Mouse (Mus musculus) myocyte (in vitro differentiated cells): Measurements from ENCODE around the gene Ttyh2. TPM values are rescaled to one million over a fixed set of nuclear protein-coding genes. Genes with fewer than 3 reads are reported as not detected.

Source experiments
- H3K27me3 ChIP-seq: one replicate; pipeline ENCODE4 v1.6.1; 2011; ENCODE audit not compliant: control insufficient read depth, insufficient read depth, insufficient read length
- H3K36me3 ChIP-seq: one replicate; pipeline ENCODE4 v1.6.1; 2011; ENCODE audit not compliant: control insufficient read depth, insufficient read depth
- H3K4me2 ChIP-seq: one replicate; pipeline ENCODE4 v1.6.1; 2011; ENCODE audit warnings: low read depth, control low read depth
- H3K4me3 ChIP-seq: one replicate; pipeline ENCODE4 v1.5.1; 2011; ENCODE audit warnings: mild to moderate bottlenecking, control low read depth, moderate library complexity
- H3K79me2 ChIP-seq: one replicate; pipeline ENCODE4 v1.6.1; 2011; ENCODE audit not compliant: control insufficient read depth, insufficient read depth
- H3ac ChIP-seq: one replicate; pipeline ENCODE4 v1.6.1; 2011; ENCODE audit not compliant: control insufficient read depth, insufficient read length
- CEBPB ChIP-seq: IDR thresholded peaks from 2 replicates; pipeline ENCODE4 v1.6.1; 2011; ENCODE audit warnings: mild to moderate bottlenecking, moderate library complexity; ENCODE audit not compliant: poor library complexity, insufficient read depth, severe bottlenecking
- E2F4 ChIP-seq: IDR thresholded peaks from one replicate; pipeline ENCODE4 v1.6.1; 2011; ENCODE audit warnings: mild to moderate bottlenecking, control low read depth, moderate library complexity; ENCODE audit not compliant: insufficient read depth
- MAX ChIP-seq: IDR thresholded peaks from one replicate; pipeline ENCODE4 v1.6.1; 2011; ENCODE audit warnings: low read depth, mild to moderate bottlenecking, control low read depth
- MYOD1 ChIP-seq, 3 experiments: IDR thresholded peaks; one replicate each; pipeline ENCODE4 v1.6.1; 2011; ENCODE audit warnings: control low read depth in 2 of 3, low read depth in 2 of 3, mild to moderate bottlenecking in 2 of 3, moderate library complexity in 1 of 3; ENCODE audit not compliant: insufficient read length in 2 of 3, control insufficient read depth in 1 of 3
- MYOG ChIP-seq, 3 experiments: IDR thresholded peaks; one replicate each; pipeline ENCODE4 v1.6.1; 2011; ENCODE audit warnings: control low read depth in 2 of 3, low read depth in 2 of 3, mild to moderate bottlenecking in 2 of 3; ENCODE audit not compliant: insufficient read length in 2 of 3, control insufficient read depth in 1 of 3, insufficient read depth in 1 of 3
- POLR2A ChIP-seq: IDR thresholded peaks from one replicate; pipeline ENCODE4 v1.6.1; 2011; ENCODE audit warnings: low read depth, mild to moderate bottlenecking, control low read depth, moderate library complexity; ENCODE audit not compliant: insufficient read length
- POLR2AphosphoS2 ChIP-seq: IDR thresholded peaks from one replicate; pipeline ENCODE4 v1.6.1; 2011; ENCODE audit warnings: low read depth, control low read depth; ENCODE audit not compliant: insufficient read length
- REST ChIP-seq: IDR thresholded peaks from one replicate; pipeline ENCODE4 v1.6.1; 2011; ENCODE audit warnings: mild to moderate bottlenecking, control low read depth, moderate library complexity; ENCODE audit not compliant: insufficient read depth, insufficient read length
- SRF ChIP-seq: IDR thresholded peaks from one replicate; pipeline ENCODE4 v1.6.1; 2011; ENCODE audit warnings: low read depth; ENCODE audit not compliant: control insufficient read depth, insufficient read length
- TCF12 ChIP-seq: IDR thresholded peaks from one replicate; pipeline ENCODE4 v1.6.1; 2011; ENCODE audit warnings: mild to moderate bottlenecking, control low read depth; ENCODE audit not compliant: poor library complexity, insufficient read depth, severe bottlenecking
- TCF3 ChIP-seq: IDR thresholded peaks from one replicate; pipeline ENCODE4 v1.6.1; 2011; ENCODE audit warnings: low read depth, control low read depth; ENCODE audit not compliant: insufficient read length
- USF1 ChIP-seq: IDR thresholded peaks from one replicate; pipeline ENCODE4 v1.6.1; 2011; ENCODE audit warnings: low read depth, mild to moderate bottlenecking, control low read depth, moderate library complexity
- polyA plus RNA-seq: library from polyadenylated mRNA; unstranded; fragments of >200 nt; fragmentation: generic; extraction: Trizol; gene quantifications from one replicate; pipeline ENCODE4 v1.2.1, GENCODE M21; 2012; ENCODE audit warnings: missing spikeins

The Ttyh2 gene
- polyA plus RNA-seq, 1 experiment, result 40.6 TPM

- H3ac ChIP-seq, result no peak overlapping the region
- no peak overlapping the region for H3K4me3 ChIP-seq
- no peak overlapping the region for H3K4me2 ChIP-seq
- no peak for TF ChIP-seq MYOG (IDR thresholded peaks at IDR 0.05; ENCODE audit: control insufficient read depth in 1 of 3, insufficient read depth in 1 of 3, insufficient read length in 2 of 3, low read depth in 2 of 3)
- no peak for TF ChIP-seq TCF3
- no peak for TF ChIP-seq REST
- no peak for TF ChIP-seq E2F4
- TF ChIP-seq CEBPB, result no peak
- TF ChIP-seq USF1, result no peak
- no peak for TF ChIP-seq POLR2A
- H3K79me2 ChIP-seq, result no peaks in the 10 kb centered on the region
- H3K27me3 ChIP-seq, result peaks cover 15% of the 10 kb centered on the region
- H3K36me3 ChIP-seq, result no peaks in the 10 kb centered on the region
These were observed 43.0 kb upstream of the Ttyh2 start for GRCm38 (mm10) chr11:114632266-114632665.

- H3K4me3 ChIP-seq, result no peak overlapping the region
- H3K27me3 ChIP-seq, result peaks cover 38% of the 10 kb centered on the region
- no peaks in the 10 kb centered on the region for H3K36me3 ChIP-seq
- H3K79me2 ChIP-seq, result no peaks in the 10 kb centered on the region
- TF ChIP-seq TCF12, result no peak
- no peak for TF ChIP-seq POLR2AphosphoS2
- TF ChIP-seq SRF, result no peak
- TF ChIP-seq REST, result no peak
- no peak for TF ChIP-seq USF1
- no peak for TF ChIP-seq TCF3
- no peak for TF ChIP-seq E2F4
- TF ChIP-seq POLR2A, result no peak
- TF ChIP-seq MYOD1 (IDR thresholded peaks at IDR 0.05; ENCODE audit: control insufficient read depth in 1 of 3, insufficient read length in 2 of 3, low read depth in 2 of 3), result no peak
- TF ChIP-seq CEBPB, result no peak
- TF ChIP-seq MAX, result no peak
- no peak for TF ChIP-seq MYOG (IDR thresholded peaks at IDR 0.05; ENCODE audit: control insufficient read depth in 1 of 3, insufficient read depth in 1 of 3, insufficient read length in 2 of 3, low read depth in 2 of 3)
- H3ac ChIP-seq, result no peak overlapping the region
- H3K4me2 ChIP-seq, result no peak overlapping the region
These were observed 38.9 kb upstream of the Ttyh2 start for GRCm38 (mm10) chr11:114636292-114636691.

- H3K4me3 ChIP-seq, result no peak overlapping the region
- no peak overlapping the region for H3ac ChIP-seq
- peaks cover 31% of the 10 kb centered on the region for H3K27me3 ChIP-seq
- TF ChIP-seq MYOG (IDR thresholded peaks at IDR 0.05; ENCODE audit: control insufficient read depth in 1 of 3, insufficient read depth in 1 of 3, insufficient read length in 2 of 3, low read depth in 2 of 3) (no peak), E2F4 (no peak), POLR2A (no peak), TCF3 (no peak), MAX (no peak), CEBPB (no peak), REST (no peak), POLR2AphosphoS2 (no peak), SRF (no peak), USF1 (no peak), TCF12 (no peak), MYOD1 (IDR thresholded peaks at IDR 0.05; ENCODE audit: control insufficient read depth in 1 of 3, insufficient read length in 2 of 3, low read depth in 2 of 3) (no peak)
- H3K4me2 ChIP-seq, result no peak overlapping the region
- H3K36me3 ChIP-seq, result no peaks in the 10 kb centered on the region
- H3K79me2 ChIP-seq, result no peaks in the 10 kb centered on the region
These were observed 38.3 kb upstream of the Ttyh2 start for GRCm38 (mm10) chr11:114636727-114637505.

GRCm38 (mm10) chr11:114638647-114639290 is 36.5 kb upstream of the Ttyh2 start:
- no peak overlapping the region for H3ac ChIP-seq
- H3K36me3 ChIP-seq, result no peaks in the 10 kb centered on the region
- no peak overlapping the region for H3K4me2 ChIP-seq
- H3K27me3 ChIP-seq, result peaks cover 23% of the 10 kb centered on the region
- H3K79me2 ChIP-seq, result no peaks in the 10 kb centered on the region
- TF ChIP-seq REST (no peak), POLR2AphosphoS2 (no peak), MYOG (IDR thresholded peaks at IDR 0.05; ENCODE audit: control insufficient read depth in 1 of 3, insufficient read depth in 1 of 3, insufficient read length in 2 of 3, low read depth in 2 of 3) (no peak), TCF3 (no peak), POLR2A (no peak), E2F4 (no peak), USF1 (no peak), MYOD1 (IDR thresholded peaks at IDR 0.05; ENCODE audit: control insufficient read depth in 1 of 3, insufficient read length in 2 of 3, low read depth in 2 of 3) (no peak), TCF12 (no peak), SRF (no peak), MAX (no peak), CEBPB (no peak)
- no peak overlapping the region for H3K4me3 ChIP-seq
